Mouse (Mus musculus) intestine, embryonic 14.5 days (tissue): ENCODE results near the gene Mcu. TPM values are rescaled to one million over a fixed set of nuclear protein-coding genes. Genes with fewer than 3 reads are reported as not detected.

Experiments
- ATAC-seq: fragments of 200-750 bp; cut with Nextera tagmentation; replicated peaks from 2 replicates; pipeline ENCODE4 v1.8.0; 2017; ENCODE audit warnings: low read depth, moderate number of reproducible peaks, moderate TSS enrichment, moderate library complexity; ENCODE audit not compliant: low FRiP score, low TSS enrichment
- DNase-seq: peaks from one replicate; pipeline ENCODE4 v3.0.0-alpha.2; 2018; ENCODE audit warnings: low spot score
- H3K27ac ChIP-seq: fragments of 300-500 bp; sonication (generic); 2 replicates; pipeline ENCODE4 v1.5.1; 2014; ENCODE audit warnings: low read depth, mild to moderate bottlenecking, control low read depth
- H3K27me3 ChIP-seq: fragments of 300-500 bp; sonication (generic); replicated peaks from 2 replicates; pipeline ENCODE4 v1.6.1; 2014; ENCODE audit warnings: low read length, control low read depth; ENCODE audit not compliant: control insufficient read depth, insufficient read depth
- H3K36me3 ChIP-seq: fragments of 300-500 bp; sonication (generic); 2 replicates; pipeline ENCODE4 v1.6.1; 2014; ENCODE audit warnings: low read length, control low read depth; ENCODE audit not compliant: control insufficient read depth, insufficient read depth
- H3K4me1 ChIP-seq: fragments of 300-500 bp; sonication (generic); replicated peaks from 2 replicates; pipeline ENCODE4 v1.6.1; 2014; ENCODE audit warnings: low read length, control low read depth, mixed read lengths; ENCODE audit not compliant: control insufficient read depth, insufficient read depth
- H3K4me2 ChIP-seq: fragments of 300-500 bp; sonication (generic); 2 replicates; pipeline ENCODE4 v1.6.1; 2014; ENCODE audit warnings: low read length
- H3K4me3 ChIP-seq: fragments of 300-500 bp; sonication (generic); 2 replicates; pipeline ENCODE4 v1.5.1; 2014; ENCODE audit warnings: low read depth, low read length, control low read depth, mixed read lengths
- H3K9ac ChIP-seq: fragments of 300-500 bp; sonication (generic); 2 replicates; pipeline ENCODE4 v1.6.1; 2014; ENCODE audit warnings: mild to moderate bottlenecking, low read length
- H3K9me3 ChIP-seq: fragments of 300-500 bp; sonication (generic); 2 replicates; pipeline ENCODE4 v1.6.1; 2016; ENCODE audit warnings: low read length, control low read depth; ENCODE audit not compliant: control insufficient read depth
- WGBS: fragments of 180-500 bp; shearing (Covaris S2); extraction: QIAGEN DNeasy Blood & Tissue Kit; methylation state at CpG from one replicate; pipeline ENCODE4 v1.1.7; 2014; 5-methylcytosine and 5-hydroxymethylcytosine counted together
- polyA plus RNA-seq: library from polyadenylated mRNA; unstranded; fragments of >200 nt; fragmentation: Nextera tagmentation; extraction: Ambion mirVana; gene quantifications from 2 replicates; pipeline ENCODE4 v1.2.1, GENCODE M21; 2014

Mcu gene
- polyA plus RNA-seq, 1 experiment from 2014 or later, result 60.2 TPM

- H3K27me3 ChIP-seq, result no peaks in the 10 kb centered on the region
- H3K9ac ChIP-seq, result no peak overlapping the region
- no peak overlapping the region for H3K27ac ChIP-seq
- peaks cover 10% of the 10 kb centered on the region for H3K4me1 ChIP-seq
- peaks cover 12% of the 10 kb centered on the region; the same call in 1 of the 2 replicates for H3K36me3 ChIP-seq
- H3K4me2 ChIP-seq, result no peak overlapping the region
- no peak for DNase-seq
- no peak overlapping the region for H3K4me3 ChIP-seq
- no peaks in the 10 kb centered on the region for H3K9me3 ChIP-seq
- 83% methylated on average over 10 of the region's 10 CpGs for WGBS
- ATAC-seq, result no peak
Observed at GRCm38 (mm10) chr10:59446911-59447437, 169.5 kb downstream of the Mcu start.

GRCm38 (mm10) chr10:59444635-59445034 lies 171.9 kb downstream of the Mcu start:
- ATAC-seq (no peak), DNase-seq (no peak)
- H3K4me1 ChIP-seq, result peaks cover 10% of the 10 kb centered on the region
- no peak overlapping the region for H3K9ac ChIP-seq
- no peak overlapping the region for H3K27ac ChIP-seq
- no peaks in the 10 kb centered on the region for H3K27me3 ChIP-seq
- H3K9me3 ChIP-seq, result no peaks in the 10 kb centered on the region
- no peak overlapping the region for H3K4me3 ChIP-seq
- H3K4me2 ChIP-seq, result no peak overlapping the region
- 46% methylated on average over 8 of the region's 8 CpGs for WGBS
- 0 out of 2 replicates have a peak, but pooled peaks cover 5% of the 10 kb centered on the region for H3K36me3 ChIP-seq

DNA sequence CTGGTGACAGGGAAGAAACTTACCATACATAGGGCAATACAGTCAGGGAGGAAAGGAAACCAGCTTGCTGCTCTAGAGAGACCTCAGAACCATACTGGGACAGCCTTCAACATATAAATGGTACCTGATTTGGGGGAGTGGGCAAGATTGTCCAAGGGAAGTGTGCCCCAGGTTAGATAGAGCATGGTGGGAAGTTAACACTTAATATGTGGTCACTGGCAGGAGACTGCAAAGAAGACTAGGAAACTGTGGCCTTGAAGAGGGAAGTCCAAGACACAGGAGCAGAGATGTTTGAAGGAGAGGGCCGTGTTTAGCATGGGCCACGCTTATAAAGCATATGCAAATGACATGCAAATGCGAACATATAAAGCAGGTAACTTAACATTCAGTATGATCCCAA lies 172.4 kb downstream of the Mcu start:
- no peak for ATAC-seq
- H3K9me3 ChIP-seq, result no peaks in the 10 kb centered on the region
- no peak overlapping the region for H3K9ac ChIP-seq
- H3K27me3 ChIP-seq, result no peaks in the 10 kb centered on the region
- H3K27ac ChIP-seq, result no peak overlapping the region
- H3K4me3 ChIP-seq, result no peak overlapping the region
- H3K4me2 ChIP-seq, result no peak overlapping the region
- H3K36me3 ChIP-seq, result 0 out of 2 replicates have a peak, but pooled peaks cover 5% of the 10 kb centered on the region
- WGBS, result 87% methylated on average over 3 of the region's 3 CpGs
- DNase-seq, result no peak
- peaks cover 10% of the 10 kb centered on the region for H3K4me1 ChIP-seq

DNA sequence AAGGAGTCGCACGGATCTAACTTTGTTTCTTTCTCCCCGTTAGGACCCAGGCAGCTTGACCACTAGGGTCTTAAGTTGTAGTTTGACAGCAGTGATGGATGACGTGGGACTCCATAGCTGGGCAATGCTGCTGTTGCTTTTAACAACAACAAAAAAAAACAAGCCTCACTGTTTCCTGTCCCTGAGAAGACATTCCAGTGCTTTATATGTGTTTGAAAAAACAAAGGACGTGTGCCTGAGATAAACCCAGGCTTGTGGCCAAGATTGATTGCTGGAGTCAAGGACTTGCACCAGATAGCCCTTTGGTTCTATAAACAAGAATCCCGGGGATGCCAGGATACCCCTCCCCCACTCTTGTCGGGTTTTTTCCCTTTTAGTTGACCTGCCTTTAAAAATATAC lies 173.3 kb downstream of the Mcu start:
- H3K36me3 ChIP-seq, result no peaks in the 10 kb centered on the region
- H3K4me1 ChIP-seq, result peaks cover 10% of the 10 kb centered on the region
- no peak for ATAC-seq
- no peak overlapping the region for H3K4me3 ChIP-seq
- H3K27ac ChIP-seq, result no peak overlapping the region
- 7% methylated on average over 7 of the region's 7 CpGs for WGBS
- H3K9ac ChIP-seq, result no peak overlapping the region
- H3K4me2 ChIP-seq, result no peak overlapping the region
- no peaks in the 10 kb centered on the region for H3K9me3 ChIP-seq
- no peak for DNase-seq
- H3K27me3 ChIP-seq, result no peaks in the 10 kb centered on the region

DNA sequence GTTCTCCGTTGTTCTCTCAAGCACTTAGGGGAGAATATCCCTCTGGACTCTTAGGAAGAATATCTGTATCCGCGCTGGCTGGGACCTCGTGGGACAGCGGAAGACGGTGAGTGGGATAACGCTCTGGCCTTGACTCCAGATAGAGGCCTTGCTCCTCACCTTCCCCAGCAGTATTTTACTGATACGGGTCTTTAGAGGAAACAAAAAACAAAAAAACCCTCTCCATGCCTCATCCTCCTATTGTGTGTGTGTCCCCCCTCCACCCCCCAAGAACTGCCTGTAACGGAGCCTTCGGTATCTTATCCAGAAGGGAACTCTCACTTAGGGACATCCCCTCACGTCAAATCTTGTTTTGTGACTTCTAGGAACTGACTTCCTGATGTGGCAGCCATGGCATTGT lies 174.8 kb downstream of the Mcu start, which contains the start of gene Oit3:
Gene Oit3, minus strand, starts transcription at position 44 of the 400 bp plus-strand sequence.
- Histone ChIP-seq H3K27ac (no peak within 1 kb of the TSS), H3K27me3 (no peaks in the 10 kb centered on the region), H3K4me3 (no peak within 1 kb of the TSS), H3K9me3 (no peaks in the 10 kb centered on the region), H3K9ac (no peak within 1 kb of the TSS), H3K4me2 (no peak within 1 kb of the TSS), H3K4me1 (peaks cover 10% of the 10 kb centered on the region), H3K36me3 (no peaks in the 10 kb centered on the region)
- 84% methylated on average over 11 of the region's 11 CpGs for WGBS
- ATAC-seq (no peak), DNase-seq (no peak)

- Histone ChIP-seq H3K9ac (no peak overlapping the region), H3K4me2 (no peak overlapping the region), H3K9me3 (no peaks in the 10 kb centered on the region), H3K4me1 (peaks cover 10% of the 10 kb centered on the region), H3K4me3 (no peak overlapping the region), H3K27me3 (no peaks in the 10 kb centered on the region), H3K36me3 (no peaks in the 10 kb centered on the region), H3K27ac (no peak overlapping the region)
- DNase-seq (no peak), ATAC-seq (no peak)
- WGBS, result 74% methylated on average over 6 of the region's 6 CpGs
Observed at GRCm38 (mm10) chr10:59440177-59440576, 176.3 kb downstream of the Mcu start.

- DNase-seq (no peak), ATAC-seq (no peak)
- H3K36me3 ChIP-seq, result no peaks in the 10 kb centered on the region
- no peak overlapping the region for H3K9ac ChIP-seq
- H3K4me2 ChIP-seq, result no peak overlapping the region
- no peaks in the 10 kb centered on the region for H3K9me3 ChIP-seq
- H3K4me1 ChIP-seq, result peaks cover 10% of the 10 kb centered on the region
- 41% methylated on average over 5 of the region's 5 CpGs for WGBS
- no peaks in the 10 kb centered on the region for H3K27me3 ChIP-seq
- no peak overlapping the region for H3K4me3 ChIP-seq
- H3K27ac ChIP-seq, result no peak overlapping the region
Observed at GRCm38 (mm10) chr10:59439508-59439931, 177.0 kb downstream of the Mcu start.

GRCm38 (mm10) chr10:59438651-59439050 lies 177.8 kb downstream of the Mcu start:
- ATAC-seq (no peak), DNase-seq (no peak)
- Histone ChIP-seq H3K4me2 (no peak overlapping the region), H3K4me1 (peaks cover 10% of the 10 kb centered on the region), H3K9ac (no peak overlapping the region), H3K9me3 (no peaks in the 10 kb centered on the region), H3K27me3 (no peaks in the 10 kb centered on the region), H3K27ac (no peak overlapping the region), H3K4me3 (no peak overlapping the region), H3K36me3 (no peaks in the 10 kb centered on the region)
- WGBS, result 89% methylated on average over 12 of the region's 12 CpGs

DNA sequence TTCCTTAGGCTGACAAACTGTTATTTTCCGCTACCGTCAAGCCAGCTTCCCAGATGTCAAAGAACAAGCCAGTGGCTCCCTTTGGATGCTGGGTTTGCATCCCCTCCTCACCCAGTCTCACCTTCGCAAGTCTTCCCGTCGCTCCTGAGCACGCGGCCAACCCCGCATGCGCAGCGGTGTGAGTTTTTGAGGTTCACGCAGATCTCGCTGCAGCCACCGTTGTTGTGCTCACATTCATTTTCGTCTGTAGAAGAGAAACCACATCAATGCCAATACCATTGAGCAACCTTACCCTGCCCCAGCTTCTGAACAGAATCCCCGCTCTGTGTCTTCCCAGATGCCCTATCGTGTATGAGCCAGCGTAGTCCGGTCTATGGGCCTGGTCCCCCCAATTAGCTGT lies 180.7 kb downstream of the Mcu start:
- Histone ChIP-seq H3K36me3 (no peaks in the 10 kb centered on the region), H3K27me3 (no peaks in the 10 kb centered on the region), H3K4me3 (no peak overlapping the region), H3K9ac (no peak overlapping the region), H3K4me1 (no peaks in the 10 kb centered on the region), H3K27ac (no peak overlapping the region), H3K9me3 (no peaks in the 10 kb centered on the region), H3K4me2 (no peak overlapping the region)
- WGBS, result 95% methylated on average over 18 of the region's 18 CpGs
- ATAC-seq (no peak), DNase-seq (no peak)
